21 mouse cellular contexts compared by ENCODE assay signal in genomic region chr13:47178182-47178581, GRCm38 (mm10). TPM values are rescaled to one million over a fixed set of nuclear protein-coding genes. Genes with fewer than 3 reads are reported as not detected.
DNase-seq lines count a peak whose midpoint lies in the region; ATAC-seq lines count a peak whose summit lies in the region.
"Had no signal": no experiment of that assay in that cellular context is flagged by ENCODE, and none has a peak within 500 bp of the region (broad histone marks: within the 10 kb centered on the region; RNA-seq: fewer than 3 reads in every experiment).

No protein-coding gene starts in this region.

- H3K9ac ChIP-seq in midbrain, embryonic 11.5 days (ENCODE audit: low read length): no peak overlapping the region
- H3K9ac ChIP-seq: embryonic facial prominence, embryonic 13.5 days; heart, embryonic 12.5 days; limb, embryonic 13.5 days; liver, embryonic 15.5 days had no signal

- 0 out of 2 replicates have a peak overlapping the region, but pooled peaks have one; percentile 28 for H3K27ac ChIP-seq in midbrain, embryonic 10.5 days (replicated peaks)
- no peak overlapping the region for H3K27ac ChIP-seq in midbrain, embryonic 11.5 days (ENCODE audit: low read depth, low read length)
- H3K27ac ChIP-seq: embryonic facial prominence, embryonic 13.5 days; forebrain, embryonic 10.5 days; left cerebral cortex, adult 2 months; limb, embryonic 13.5 days; liver, embryonic 15.5 days had no signal

- no peak for ATAC-seq in midbrain, embryonic 11.5 days (ENCODE audit: low FRiP score)
- no peak for ATAC-seq in megakaryocyte-erythroid progenitor cell, adult 5-6 weeks (replicated peaks; ENCODE audit: low FRiP score, low TSS enrichment, poor library complexity, severe bottlenecking)
- ATAC-seq: activated CD4-positive, CD25-positive, alpha-beta regulatory T cell, adult 4 months; midbrain, embryonic 16.5 days; Patski had no signal

- no peaks in the 10 kb centered on the region for H3K36me3 ChIP-seq in midbrain, embryonic 10.5 days
- no peaks in the 10 kb centered on the region for H3K36me3 ChIP-seq in midbrain, embryonic 11.5 days (ENCODE audit: control insufficient read depth, insufficient read depth, low read length)
- H3K36me3 ChIP-seq: embryonic facial prominence, embryonic 13.5 days; forebrain, embryonic 10.5 days; heart, embryonic 12.5 days; limb, embryonic 13.5 days; liver, embryonic 15.5 days had no signal

- no peak overlapping the region for H3K4me3 ChIP-seq in midbrain, embryonic 10.5 days
- H3K4me3 ChIP-seq in midbrain, embryonic 11.5 days (ENCODE audit: low read depth, low read length): no peak overlapping the region
- H3K4me3 ChIP-seq: embryonic facial prominence, embryonic 13.5 days; forebrain, embryonic 10.5 days; heart, embryonic 12.5 days; left cerebral cortex, adult 2 months; limb, embryonic 13.5 days; liver, embryonic 15.5 days had no signal

- WGBS in midbrain, embryonic 10.5 days: 88% methylated on average over 8 of the region's 8 CpGs
- 86% methylated on average over 8 of the region's 8 CpGs for WGBS in midbrain, embryonic 11.5 days

- no peaks in the 10 kb centered on the region; the same call in 1 of the 2 replicates for H3K4me1 ChIP-seq in midbrain, embryonic 10.5 days
- H3K4me1 ChIP-seq in midbrain, embryonic 11.5 days (ENCODE audit: control insufficient read depth, insufficient read depth, low read length): no peaks in the 10 kb centered on the region
- H3K4me1 ChIP-seq: embryonic facial prominence, embryonic 13.5 days; forebrain, embryonic 10.5 days had no signal

- no peaks in the 10 kb centered on the region for H3K27me3 ChIP-seq in midbrain, embryonic 10.5 days (ENCODE audit: low read depth, poor library complexity, severe bottlenecking)
- H3K27me3 ChIP-seq in midbrain, embryonic 11.5 days (ENCODE audit: control insufficient read depth, insufficient read depth, low read length): no peaks in the 10 kb centered on the region
- H3K27me3 ChIP-seq: embryonic facial prominence, embryonic 13.5 days; heart, embryonic 12.5 days; limb, embryonic 13.5 days; liver, embryonic 15.5 days; Patski had no signal

- DNase-seq in kidney, postnatal 10 days: peak; percentile 20
- no peak for DNase-seq in kidney, postnatal 36 days
- DNase-seq in midbrain, embryonic 10.5 days (ENCODE audit: low spot score): no peak
- no peak for DNase-seq in midbrain, embryonic 11.5 days (ENCODE audit: low spot score, missing footprints)
- DNase-seq in gastrocnemius, postnatal 10 days: peak; percentile 36
- no peak for DNase-seq in thymus, postnatal 0 days (ENCODE audit: low spot score)
- DNase-seq: adrenal gland, postnatal 14 days; cerebellum, adult 11-12 months; heart, postnatal 36 days; kidney, adult 9 months; thymus, postnatal 36 days had no signal

- H3K9me3 ChIP-seq in midbrain, embryonic 10.5 days (replicated peaks): no peaks in the 10 kb centered on the region
- no peaks in the 10 kb centered on the region for H3K9me3 ChIP-seq in midbrain, embryonic 11.5 days (ENCODE audit: control insufficient read depth, low read length)
- H3K9me3 ChIP-seq: embryonic facial prominence, embryonic 13.5 days; forebrain, embryonic 10.5 days; heart, embryonic 12.5 days; limb, embryonic 13.5 days; liver, embryonic 15.5 days had no signal

- no peak overlapping the region for H3K4me2 ChIP-seq in midbrain, embryonic 11.5 days
- H3K4me2 ChIP-seq: embryonic facial prominence, embryonic 13.5 days; heart, embryonic 12.5 days; limb, embryonic 13.5 days; liver, embryonic 15.5 days had no signal

RNA-seq across cellular contexts. Expression of gene Rnf144b, which starts 55.7 kb away (rescaled TPM):
- polyA plus RNA-seq in midbrain, embryonic 10.5 days (2016; fragmentation: Nextera tagmentation; extraction: Ambion mirVana): 0.59 and 0.75 TPM in 2 replicates
- polyA plus RNA-seq in midbrain, embryonic 11.5 days (2014; fragmentation: Nextera tagmentation; extraction: Ambion mirVana): 0.92 and 1.1 TPM in 2 replicates
- 10 to 100 TPM; 10.1 to 11.9 TPM for total RNA-seq in gastrocnemius, postnatal 10 days (2021)
- 0.46 and 0.54 TPM in 2 replicates for total RNA-seq in megakaryocyte-erythroid progenitor cell, adult 5-6 weeks (2014; fragmentation: Nextera tagmentation)
- total RNA-seq in megakaryocyte-erythroid progenitor cell, adult 5-6 weeks (2017): 0.89 and 1.3 TPM in 2 replicates
- 1.2 and 1.3 TPM in 2 replicates for polyA plus RNA-seq in thymus, postnatal 0 days (2015; fragmentation: Nextera tagmentation; extraction: Ambion mirVana)

Comparison
In these comparisons a context has a peak if more than half of its experiments do, and no peak if none do; other contexts are left out.
1. DNase-seq: peak in kidney, postnatal 10 days (single experiment) and gastrocnemius, postnatal 10 days (single experiment); none in kidney, postnatal 36 days (0 of 2), midbrain, embryonic 10.5 days (single experiment), midbrain, embryonic 11.5 days (single experiment) and thymus, postnatal 0 days (single experiment).